Mouse (Mus musculus) NIH3T3 (cell line): Measurements from ENCODE around the gene Chst11.

Source experiments
- DNase-seq: peaks from one replicate; pipeline ENCODE4 v3.0.0-alpha.2; 2012; ENCODE audit warnings: low read depth

The Chst11 gene

DNA sequence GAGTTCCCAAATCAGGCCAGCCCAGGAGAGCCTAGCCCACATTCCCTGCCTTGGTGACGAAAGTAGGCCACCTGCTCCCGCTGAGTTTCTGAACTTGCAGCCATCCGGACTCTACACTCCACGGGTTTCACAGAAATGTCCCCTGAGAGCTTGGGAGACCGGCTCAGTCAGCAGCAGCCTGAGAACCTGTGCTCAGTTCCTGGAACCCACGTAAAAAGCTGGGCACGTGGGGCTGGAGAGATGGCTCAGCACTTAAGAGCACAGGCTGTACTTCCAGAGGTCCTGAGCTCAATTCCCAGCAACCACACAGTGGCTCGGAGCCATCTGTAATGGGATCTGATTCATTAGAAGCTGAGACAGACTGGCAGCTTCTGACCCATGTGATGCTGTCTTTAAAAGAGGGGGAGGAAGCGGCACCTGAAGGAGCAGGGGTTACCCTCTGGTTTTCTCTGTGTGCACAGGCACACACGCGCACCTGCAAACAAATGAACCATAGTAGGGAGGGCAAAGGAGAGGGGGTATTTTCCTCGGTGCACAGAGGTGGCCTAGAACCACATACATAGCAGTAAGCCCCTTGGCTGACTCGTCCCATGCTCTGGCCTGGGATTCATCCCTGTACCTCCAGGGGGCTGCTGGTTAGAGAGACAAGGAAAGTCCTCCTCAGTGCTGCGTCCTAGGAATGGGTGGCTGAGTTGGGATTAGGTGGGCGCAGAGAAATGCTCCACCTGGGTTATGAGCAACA is 196.7 kb downstream of the Chst11 start:
- peak; percentile 69 for DNase-seq

- DNase-seq, result peak; percentile 49
Observed at GRCm38 (mm10) chr10:83182573-83182960, 197.3 kb downstream of the Chst11 start.

DNA sequence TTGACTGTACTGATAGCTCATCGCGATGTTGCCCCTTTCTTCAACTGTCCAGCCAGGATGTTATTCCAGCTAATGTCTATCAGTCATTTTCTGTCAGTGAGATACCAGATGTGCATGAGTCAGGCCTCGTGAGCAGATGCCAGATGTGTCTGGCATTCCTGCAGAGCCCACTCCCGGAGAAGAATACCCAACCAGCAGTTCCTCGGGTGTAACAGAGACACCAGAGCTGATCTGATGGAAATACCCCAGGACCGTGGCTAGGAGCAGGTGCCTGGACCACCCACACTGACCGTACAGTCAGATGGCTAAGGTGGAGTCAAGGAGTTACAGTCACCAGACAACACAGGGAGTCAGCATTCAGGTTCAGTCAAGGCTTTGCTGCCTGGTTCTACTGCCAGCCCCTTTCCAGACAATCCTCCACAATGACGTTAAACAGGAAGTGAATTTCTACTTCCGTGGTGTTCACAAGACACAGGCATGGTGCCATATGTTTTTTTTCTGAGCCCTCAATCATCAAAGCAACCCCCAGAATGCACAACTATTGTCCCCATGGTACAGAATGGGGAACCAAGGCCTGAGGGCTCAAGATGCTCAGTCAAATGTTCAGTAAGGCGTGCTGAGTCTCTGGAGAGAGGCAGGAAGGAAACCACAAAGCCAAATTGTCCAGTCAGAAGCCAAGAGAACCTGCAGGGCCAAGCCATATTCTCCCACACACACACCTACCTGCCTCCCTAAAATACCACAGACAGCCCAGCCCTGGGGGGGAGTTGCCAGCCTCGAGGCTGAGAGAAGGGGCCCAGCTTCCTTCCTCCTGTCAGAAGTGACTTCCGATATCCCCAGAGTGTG is 198.6 kb downstream of the Chst11 start:
- DNase-seq, result peak; percentile 88

GRCm38 (mm10) chr10:83184480-83185069 is 199.3 kb downstream of the Chst11 start:
- DNase-seq, result peak; percentile 62

DNA sequence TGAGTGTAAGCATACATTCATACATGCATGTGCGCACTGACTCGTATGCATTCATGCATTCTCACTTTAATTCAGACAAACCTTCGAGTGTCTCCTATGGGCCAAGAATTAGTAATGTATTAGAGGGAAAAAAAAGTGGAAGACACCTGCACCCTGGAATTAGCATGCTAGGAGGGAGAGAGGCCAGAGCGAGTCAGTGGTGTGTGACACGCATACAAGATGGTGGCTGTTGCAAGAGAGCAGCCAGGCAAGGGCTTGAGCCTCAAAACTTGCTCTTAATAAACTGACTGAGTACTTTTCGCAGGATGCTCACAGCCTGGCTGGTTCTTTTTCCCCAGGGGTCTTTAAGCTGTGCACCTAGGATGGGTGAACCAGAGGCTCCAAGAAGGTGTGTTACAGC is 199.8 kb downstream of the Chst11 start:
- no peak for DNase-seq

- DNase-seq, result no peak
Observed at GRCm38 (mm10) chr10:83186167-83186566, 200.9 kb downstream of the Chst11 start.

GRCm38 (mm10) chr10:83186984-83187383 is 201.7 kb downstream of the Chst11 start:
- DNase-seq, result no peak

- DNase-seq, result no peak
Observed at GRCm38 (mm10) chr10:83189071-83189470, 203.8 kb downstream of the Chst11 start.

GRCm38 (mm10) chr10:83191476-83191875 is 206.2 kb downstream of the Chst11 start:
- DNase-seq, result no peak

GRCm38 (mm10) chr10:83191982-83192381 is 206.7 kb downstream of the Chst11 start:
- DNase-seq, result no peak

- DNase-seq, result peak; percentile 60
Observed at GRCm38 (mm10) chr10:83197690-83198336, 212.5 kb downstream of the Chst11 start.

- DNase-seq, result peak; percentile 52
Observed at GRCm38 (mm10) chr10:83198692-83199091, 213.4 kb downstream of the Chst11 start.

- peak; percentile 86 for DNase-seq
Observed at GRCm38 (mm10) chr10:83199290-83199689, 214.0 kb downstream of the Chst11 start.

- DNase-seq, result no peak
Observed at GRCm38 (mm10) chr10:83201525-83201924, 216.2 kb downstream of the Chst11 start.

- DNase-seq, result no peak
Observed at GRCm38 (mm10) chr10:83202906-83203702, 217.8 kb downstream of the Chst11 start.

- DNase-seq, result no peak
Observed at GRCm38 (mm10) chr10:83208436-83208835, 223.1 kb downstream of the Chst11 start.

DNA sequence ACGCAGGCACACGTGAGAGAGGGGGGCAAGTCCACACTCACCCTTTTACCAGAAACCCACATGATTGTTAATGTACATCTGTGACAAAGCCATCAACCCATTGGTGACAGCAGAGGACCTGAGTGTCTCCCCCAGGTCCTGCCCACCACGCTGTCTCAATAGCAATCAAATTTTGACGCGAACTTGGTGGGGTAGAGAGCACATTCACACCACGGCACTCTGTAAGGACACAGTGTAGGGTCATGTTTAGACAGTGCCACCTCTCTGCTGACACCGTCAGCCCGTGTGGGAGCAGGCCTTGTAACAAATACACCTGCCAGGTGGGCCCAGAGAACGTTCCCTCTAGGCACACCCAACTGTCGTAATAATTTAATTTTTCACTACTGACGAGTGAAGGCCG is 224.1 kb downstream of the Chst11 start:
- no peak for DNase-seq

DNA sequence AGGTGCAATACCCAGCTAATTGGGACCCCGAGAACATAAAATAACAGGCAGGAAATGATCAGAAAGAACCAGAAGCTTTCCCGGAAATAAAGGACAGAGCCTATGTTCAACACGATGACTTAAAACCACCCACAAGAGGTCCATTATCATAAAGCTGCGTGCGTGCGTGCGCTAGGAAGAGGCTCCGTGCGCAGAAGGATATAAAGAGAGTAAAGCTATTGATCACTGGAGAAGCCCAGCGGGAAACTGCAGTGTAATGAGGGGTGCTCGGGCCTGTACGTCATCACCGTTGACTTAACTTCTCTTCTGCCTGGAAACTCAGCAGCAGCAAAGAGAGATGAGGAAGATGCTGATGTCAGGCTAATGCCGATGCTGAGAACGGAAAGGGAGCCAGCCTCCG is 224.8 kb downstream of the Chst11 start:
- no peak for DNase-seq

DNA sequence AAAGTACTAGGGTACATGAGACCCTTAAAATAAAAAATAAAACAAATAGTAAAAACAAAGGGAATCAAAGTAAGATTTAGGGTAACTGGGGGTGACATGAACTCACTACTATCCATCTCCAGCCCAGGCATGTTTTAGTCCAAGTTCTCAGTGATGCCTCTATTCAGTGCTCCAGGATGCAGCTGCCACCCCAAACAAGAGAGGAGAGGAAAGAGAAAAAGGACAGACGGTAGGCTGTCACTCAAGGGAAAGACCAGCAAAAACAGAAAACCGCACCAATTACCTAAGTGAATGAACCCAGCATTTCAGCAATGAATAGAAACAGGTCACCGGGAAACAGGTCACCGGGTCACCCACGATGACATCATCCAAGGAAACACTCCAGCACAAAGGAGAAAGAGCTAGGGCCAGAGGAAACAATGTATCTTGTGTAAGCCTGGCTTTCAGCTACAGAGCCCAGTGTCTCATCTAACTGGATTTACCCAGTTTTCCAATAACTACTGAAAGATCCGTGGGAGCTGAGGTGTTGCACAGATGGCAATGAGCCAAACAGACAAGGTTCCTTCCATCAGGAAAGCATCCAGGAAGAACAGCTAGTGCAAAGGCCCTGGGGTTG is 225.8 kb downstream of the Chst11 start:
- peak; percentile 57 for DNase-seq

DNA sequence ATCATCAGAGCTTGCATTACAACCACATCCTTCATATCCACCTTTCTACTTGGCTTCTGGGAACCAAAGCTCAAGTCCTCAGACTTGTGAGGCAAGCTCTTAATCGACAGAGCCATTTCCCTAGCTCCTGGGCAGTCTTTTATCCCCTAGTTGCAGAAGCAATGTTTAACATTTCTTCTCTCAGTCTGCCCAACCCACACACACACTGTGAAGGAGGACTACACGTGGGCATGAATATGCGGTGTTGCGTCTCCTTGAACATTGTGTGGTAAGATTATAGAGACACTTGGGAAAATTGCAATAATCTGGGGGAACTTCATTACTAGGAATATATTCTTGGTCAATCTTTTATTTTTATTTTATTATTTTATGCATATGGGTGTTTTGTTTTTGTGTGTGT is 227.3 kb downstream of the Chst11 start:
- DNase-seq, result no peak

- peak; percentile 23 for DNase-seq
Observed at GRCm38 (mm10) chr10:83215559-83215958, 230.3 kb downstream of the Chst11 start.
